Mouse (Mus musculus): ENCODE data around the gene Fdxr. TPM values are rescaled to one million over a fixed set of nuclear protein-coding genes. Genes with fewer than 3 reads are reported as not detected.

The Fdxr gene
- polyA plus RNA-seq, 2 experiments from 2014 or later, result 21.6 to 26.8 TPM

GRCm38 (mm10) chr11:115267958-115268357 lies 8.9 kb downstream of the Fdxr start:
- ATAC-seq, result no peak

- ATAC-seq, result no peak
These were observed 9.6 kb downstream of the Fdxr start, which contains the start of gene Grin2c for GRCm38 (mm10) chr11:115267061-115267883. Grin2c (minus strand) TSS chr11:115267243.

- no peak for ATAC-seq
These were observed 10.5 kb downstream of the Fdxr start for GRCm38 (mm10) chr11:115266400-115266778.

GRCm38 (mm10) chr11:115265771-115266399 lies 11.0 kb downstream of the Fdxr start:
- no peak for ATAC-seq

GRCm38 (mm10) chr11:115264862-115265668 lies 11.8 kb downstream of the Fdxr start:
- no peak for ATAC-seq

- ATAC-seq, result no peak
These were observed 12.6 kb downstream of the Fdxr start for GRCm38 (mm10) chr11:115264136-115264861.

GRCm38 (mm10) chr11:115262954-115263353 lies 13.9 kb downstream of the Fdxr start:
- no peak for ATAC-seq

GRCm38 (mm10) chr11:115259134-115259533 lies 17.7 kb downstream of the Fdxr start:
- ATAC-seq, result no peak

- ATAC-seq, result no peak
These were observed 18.9 kb downstream of the Fdxr start for GRCm38 (mm10) chr11:115257775-115258510.

GRCm38 (mm10) chr11:115251258-115251657 lies 25.6 kb downstream of the Fdxr start:
- ATAC-seq, result no peak

- no peak for ATAC-seq
These were observed 26.3 kb downstream of the Fdxr start for GRCm38 (mm10) chr11:115250405-115251090.

GRCm38 (mm10) chr11:115249721-115250404 lies 27.0 kb downstream of the Fdxr start:
- no peak for ATAC-seq

- no peak for ATAC-seq
These were observed 28.9 kb downstream of the Fdxr start for GRCm38 (mm10) chr11:115247945-115248344.

GRCm38 (mm10) chr11:115247240-115247639 lies 29.6 kb downstream of the Fdxr start:
- no peak for ATAC-seq

- ATAC-seq, result no peak
These were observed 30.5 kb downstream of the Fdxr start for GRCm38 (mm10) chr11:115246386-115246785.

- no peak for ATAC-seq
These were observed 32.0 kb downstream of the Fdxr start for GRCm38 (mm10) chr11:115244840-115245239.

- no peak for ATAC-seq
These were observed 33.1 kb downstream of the Fdxr start for GRCm38 (mm10) chr11:115243783-115244182.

GRCm38 (mm10) chr11:115242746-115243145 lies 34.1 kb downstream of the Fdxr start:
- no peak for ATAC-seq

- no peak for ATAC-seq
These were observed 35.4 kb downstream of the Fdxr start for GRCm38 (mm10) chr11:115241402-115241801.

GRCm38 (mm10) chr11:115236570-115236969 lies 40.3 kb downstream of the Fdxr start:
- no peak for ATAC-seq
